Mouse (Mus musculus) liver, adult 2 months (tissue): ENCODE data around the gene Spr.

Experiments
- CTCF ChIP-seq: fragments of 200-500 bp; IDR thresholded peaks from 2 replicates; pipeline ENCODE4 v1.5.1; 2011; ENCODE audit warnings: low read depth, low read length, control low read depth
- POLR2A ChIP-seq: fragments of 200-500 bp; IDR thresholded peaks from 2 replicates; pipeline ENCODE4 v1.6.1; 2011; ENCODE audit warnings: low read length, control low read depth; ENCODE audit not compliant: insufficient read depth; ENCODE audit errors: extremely low read depth

- TF ChIP-seq CTCF = no peak
- no peak for TF ChIP-seq POLR2A
These were observed 46.4 kb upstream of the Spr start for GRCm38 (mm10) chr6:85183951-85184350.
